Mouse (Mus musculus) 416B (cell line): Measurements from ENCODE around the gene Esp4.
"Not testable (repeated sequence)": the region's sequence is repeated elsewhere in the genome, so short reads cannot be mapped to it uniquely, and the experiment has no call there.

Source experiments
- DNase-seq: peaks from one replicate; pipeline ENCODE4 v3.0.0; 2011; ENCODE audit warnings: low read depth

Esp4 gene

GRCm38 (mm10) chr17:40598294-40598693, at the start of gene Esp4:
TSS of gene Esp4 (plus strand) at chr17:40598594.
- no peak for DNase-seq

- no peak for DNase-seq
These were observed 44.9 kb upstream of the Esp4 start for GRCm38 (mm10) chr17:40553470-40553869.

- no peak for DNase-seq
These were observed 37.2 kb upstream of the Esp4 start, which contains the start of gene Esp6 for GRCm38 (mm10) chr17:40561207-40561606. TSS of gene Esp6 (plus strand) at chr17:40561507.

- not testable (repeated sequence) for DNase-seq
These were observed 14.5 kb upstream of the Esp4 start for GRCm38 (mm10) chr17:40583906-40584305.

GRCm38 (mm10) chr17:40591297-40591696, 7.1 kb upstream of the Esp4 start:
- no peak for DNase-seq

- not testable (repeated sequence) for DNase-seq
These were observed 33.4 kb downstream of the Esp4 start, which contains the start of gene Esp3 for GRCm38 (mm10) chr17:40631775-40632174. TSS of gene Esp3 (plus strand) at chr17:40632075.
